Mouse (Mus musculus) C2C12 (cell line): Measurements from ENCODE around the gene Gdap1l1. TPM values are rescaled to one million over a fixed set of nuclear protein-coding genes. Genes with fewer than 3 reads are reported as not detected.

Experiments used
- H3K27me3 ChIP-seq: one replicate; pipeline ENCODE4 v1.6.1; 2011; ENCODE audit not compliant: control insufficient read depth, insufficient read depth, insufficient read length
- H3K36me3 ChIP-seq: one replicate; pipeline ENCODE4 v1.6.1; 2011; ENCODE audit not compliant: control insufficient read depth, insufficient read depth
- H3K4me3 ChIP-seq: one replicate; pipeline ENCODE4 v1.5.1; 2011; ENCODE audit warnings: mild to moderate bottlenecking, control low read depth; ENCODE audit not compliant: poor library complexity, insufficient read depth, severe bottlenecking
- H3K79me2 ChIP-seq: one replicate; pipeline ENCODE4 v1.6.1; 2011; ENCODE audit not compliant: control insufficient read depth, insufficient read depth
- H3K79me3 ChIP-seq: one replicate; pipeline ENCODE4 v1.6.1; 2011; ENCODE audit warnings: low read depth, control low read depth
- H3ac ChIP-seq: one replicate; pipeline ENCODE3; 2011; ENCODE audit warnings: low read depth; ENCODE audit not compliant: control insufficient read depth, insufficient read length
- CEBPB ChIP-seq: IDR thresholded peaks from one replicate; pipeline ENCODE4 v1.6.1; 2011; ENCODE audit warnings: low read depth, mild to moderate bottlenecking, control low read depth, moderate library complexity
- CTCF ChIP-seq: IDR thresholded peaks from one replicate; pipeline ENCODE4 v1.5.1; 2011; ENCODE audit not compliant: control insufficient read depth, insufficient read depth, insufficient read length
- FOSL1 ChIP-seq: IDR thresholded peaks from one replicate; pipeline ENCODE4 v1.8.0; 2011; ENCODE audit warnings: mild to moderate bottlenecking, low read length; ENCODE audit not compliant: poor library complexity, insufficient read depth, severe bottlenecking
- MAX ChIP-seq: IDR thresholded peaks from one replicate; pipeline ENCODE4 v1.6.1; 2011; ENCODE audit warnings: mild to moderate bottlenecking, control low read depth
- MYOD1 ChIP-seq: IDR thresholded peaks from one replicate; pipeline ENCODE4 v1.6.1; 2011; ENCODE audit warnings: low read depth; ENCODE audit not compliant: control insufficient read depth, insufficient read length
- MYOG ChIP-seq: IDR thresholded peaks from one replicate; pipeline ENCODE4 v1.6.1; 2011; ENCODE audit not compliant: control insufficient read depth, insufficient read length; ENCODE audit errors: extremely low read depth
- USF1 ChIP-seq: IDR thresholded peaks from one replicate; pipeline ENCODE4 v1.6.1; 2011; ENCODE audit warnings: low read depth, mild to moderate bottlenecking, control low read depth, moderate library complexity
- polyA plus RNA-seq: library from polyadenylated mRNA; unstranded; fragments of >200 nt; fragmentation: generic; extraction: Trizol; gene quantifications from one replicate; pipeline ENCODE4 v1.2.1, GENCODE M21; 2012; ENCODE audit warnings: missing spikeins

The Gdap1l1 gene
- polyA plus RNA-seq, 1 experiment, result 0.19 TPM

DNA sequence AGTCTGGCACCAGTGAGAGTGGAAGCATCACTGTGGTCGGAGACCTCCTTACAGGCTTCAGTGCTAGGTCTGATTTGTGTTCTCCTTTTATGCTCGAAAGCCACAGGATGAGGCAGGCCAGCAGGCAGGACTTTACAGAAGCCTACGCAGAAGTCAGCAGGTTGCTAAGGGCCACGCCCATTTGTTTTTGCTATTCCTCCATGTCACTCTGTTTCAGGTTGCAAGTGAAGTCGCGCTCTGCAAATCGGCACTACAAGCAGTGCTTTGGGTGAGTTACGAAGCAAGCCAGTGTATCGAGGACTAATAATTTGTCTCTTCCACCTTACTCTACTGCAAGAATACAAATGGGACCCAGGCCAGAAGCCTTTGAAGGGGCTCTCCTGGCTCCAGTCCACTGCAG, 7.0 kb upstream of the Gdap1l1 start:
- Histone ChIP-seq H3K79me3 (no peaks in the 10 kb centered on the region), H3K36me3 (no peaks in the 10 kb centered on the region), H3K79me2 (no peaks in the 10 kb centered on the region), H3K4me3 (no peak overlapping the region), H3K27me3 (peaks cover 9% of the 10 kb centered on the region), H3ac (no peak overlapping the region)
- TF ChIP-seq MAX, result no peak

DNA sequence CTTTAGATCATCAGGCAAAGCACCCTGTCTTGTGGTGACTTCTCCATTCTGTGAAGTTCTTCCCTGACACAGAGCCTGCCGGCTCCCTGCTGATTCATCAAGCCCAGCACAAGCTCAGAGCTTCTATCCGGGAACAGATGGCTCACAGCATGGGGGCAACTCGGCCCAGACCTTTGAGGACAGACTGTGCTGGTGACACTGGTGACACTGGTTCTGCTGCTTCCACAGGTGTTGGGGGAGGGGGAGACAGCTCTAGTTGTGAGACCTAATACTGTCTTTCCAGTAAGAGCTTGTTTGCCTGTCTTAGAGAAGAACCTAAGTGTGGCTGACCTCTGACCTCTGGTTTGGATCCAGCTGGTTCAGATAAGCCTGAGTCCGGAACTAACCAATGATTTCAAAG, 4.3 kb upstream of the Gdap1l1 start:
- no peak overlapping the region for H3ac ChIP-seq
- TF ChIP-seq USF1 (no peak), MYOG (no peak), MYOD1 (no peak), MAX (no peak), FOSL1 (no peak), CTCF (no peak), CEBPB (no peak)
- no peak overlapping the region for H3K4me3 ChIP-seq
- H3K36me3 ChIP-seq, result no peaks in the 10 kb centered on the region
- H3K79me2 ChIP-seq, result no peaks in the 10 kb centered on the region
- H3K79me3 ChIP-seq, result no peaks in the 10 kb centered on the region
- peaks cover 18% of the 10 kb centered on the region for H3K27me3 ChIP-seq

DNA sequence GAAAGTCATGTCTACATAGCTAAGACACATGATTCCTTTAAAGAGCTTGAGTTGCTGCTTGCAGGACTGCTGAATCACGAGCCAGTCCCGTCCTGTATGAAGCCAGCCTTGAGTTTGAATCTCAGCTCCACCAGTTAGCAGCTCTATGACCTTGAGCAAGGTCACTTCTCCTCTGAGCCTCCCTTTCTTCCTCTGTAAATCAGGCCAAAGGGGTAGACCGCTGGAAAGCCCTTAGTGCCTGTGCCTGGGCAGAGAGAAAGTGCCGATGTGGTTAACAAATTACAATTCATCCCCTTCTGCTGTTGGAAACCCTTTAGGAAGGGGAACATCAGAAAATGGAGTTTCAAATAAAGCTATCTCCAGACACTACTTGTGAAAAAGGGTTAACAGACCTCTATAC, 476 bp upstream of the Gdap1l1 start:
- Histone ChIP-seq H3K4me3 (no peak overlapping the region), H3K36me3 (no peaks in the 10 kb centered on the region), H3K79me2 (no peaks in the 10 kb centered on the region), H3K27me3 (peaks cover 15% of the 10 kb centered on the region), H3ac (no peak overlapping the region), H3K79me3 (no peaks in the 10 kb centered on the region)
- TF ChIP-seq MAX (no peak), CEBPB (no peak), MYOD1 (no peak), USF1 (no peak), MYOG (no peak), CTCF (no peak), FOSL1 (no peak)

DNA sequence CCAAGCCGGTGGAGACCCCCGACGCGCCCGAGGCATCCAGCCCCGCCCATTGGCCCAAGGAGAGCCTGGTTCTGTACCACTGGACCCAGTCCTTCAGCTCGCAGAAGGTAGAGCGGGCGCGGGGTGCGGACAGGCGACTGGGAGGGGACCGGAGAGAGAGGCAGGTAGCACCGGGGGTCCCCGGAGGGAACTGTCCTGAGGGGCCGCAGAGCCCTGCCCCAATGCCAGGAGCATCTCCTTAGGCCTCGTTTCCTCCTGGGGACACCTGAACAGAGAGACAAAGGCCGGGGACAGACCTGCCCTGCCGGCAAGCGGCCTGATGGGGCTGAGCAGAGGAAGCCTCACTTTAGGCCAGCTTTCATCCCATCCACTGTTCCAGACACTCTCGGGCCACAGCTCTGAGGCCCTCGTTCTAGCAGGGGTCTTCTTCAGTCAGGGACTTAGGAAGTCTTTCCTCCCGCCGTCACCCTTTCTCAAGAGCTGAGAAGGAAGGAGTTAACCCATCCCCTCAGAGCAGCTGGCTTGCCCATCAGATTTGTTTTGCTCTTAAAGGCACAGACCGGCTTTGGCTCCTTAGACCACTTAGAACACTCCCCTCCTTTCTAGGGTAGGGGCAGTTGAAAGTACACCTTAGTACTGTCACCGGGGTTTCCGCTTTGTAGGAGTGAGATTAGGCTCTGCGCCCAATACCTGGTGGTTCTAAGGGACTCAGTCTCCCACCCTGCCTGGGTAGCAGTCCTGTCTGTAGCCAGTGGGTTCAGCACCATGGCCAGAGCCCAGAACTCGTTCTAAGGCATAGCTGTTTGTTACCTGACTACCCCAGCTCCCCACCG, 559 bp downstream of the Gdap1l1 start:
- peaks cover 25% of the 10 kb centered on the region for H3K27me3 ChIP-seq
- TF ChIP-seq FOSL1 (no peak), CEBPB (no peak), CTCF (no peak), MYOG (no peak), USF1 (no peak), MAX (no peak), MYOD1 (no peak)
- no peaks in the 10 kb centered on the region for H3K79me3 ChIP-seq
- H3ac ChIP-seq, result no peak overlapping the region
- no peak overlapping the region for H3K4me3 ChIP-seq
- H3K79me2 ChIP-seq, result no peaks in the 10 kb centered on the region
- no peaks in the 10 kb centered on the region for H3K36me3 ChIP-seq

DNA sequence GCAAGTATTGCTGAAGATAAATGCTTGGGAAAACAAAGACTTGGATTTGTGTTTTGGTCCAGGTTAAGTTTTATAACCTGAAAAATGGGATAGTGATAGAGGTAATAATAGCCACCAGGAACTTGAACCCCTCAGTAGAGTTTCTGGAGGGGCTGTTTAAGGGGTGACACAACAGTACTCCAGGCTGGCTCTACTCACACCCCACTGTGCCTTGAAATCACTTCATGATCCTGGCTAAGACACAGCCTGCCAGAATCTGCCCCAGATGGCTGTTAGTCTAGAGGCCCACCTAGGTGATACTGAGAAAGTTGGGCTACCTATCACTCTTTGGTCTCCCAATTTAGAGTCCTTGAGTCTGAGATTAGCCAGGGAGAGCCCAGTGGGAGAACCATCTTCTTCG, 1.2 kb downstream of the Gdap1l1 start:
- H3K27me3 ChIP-seq, result peaks cover 27% of the 10 kb centered on the region
- H3ac ChIP-seq, result no peak overlapping the region
- H3K79me2 ChIP-seq, result no peaks in the 10 kb centered on the region
- no peaks in the 10 kb centered on the region for H3K36me3 ChIP-seq
- no peaks in the 10 kb centered on the region for H3K79me3 ChIP-seq
- no peak for TF ChIP-seq MAX
- TF ChIP-seq CTCF, result no peak
- no peak for TF ChIP-seq CEBPB
- no peak overlapping the region for H3K4me3 ChIP-seq

DNA sequence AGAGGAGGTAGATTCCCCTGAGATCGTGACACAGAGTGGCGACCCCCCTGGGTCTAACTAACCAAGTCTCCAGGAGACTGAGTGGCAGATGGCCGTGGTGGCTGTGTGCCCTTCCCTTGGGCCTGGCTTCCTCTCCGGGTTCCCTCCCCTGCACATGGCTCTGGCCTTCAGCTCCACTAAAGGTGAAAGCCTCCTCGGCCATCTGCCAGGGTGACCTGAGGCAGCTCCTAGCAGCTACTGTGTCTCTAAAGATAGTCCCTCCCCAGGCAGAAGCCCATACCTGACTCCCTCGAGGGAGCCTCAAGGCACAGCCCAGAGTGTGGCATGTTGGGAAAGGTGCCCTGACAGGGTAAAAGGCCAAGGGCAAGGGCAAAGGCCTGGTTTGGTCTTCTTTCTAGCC, 5.3 kb downstream of the Gdap1l1 start:
- H3K4me3 ChIP-seq, result no peak overlapping the region

More for the DNA sequence above, 5.3 kb downstream of the Gdap1l1 start:
- H3K36me3 ChIP-seq, result no peaks in the 10 kb centered on the region
- H3ac ChIP-seq, result no peak overlapping the region
- H3K79me3 ChIP-seq, result no peaks in the 10 kb centered on the region
- TF ChIP-seq USF1 (no peak), MYOG (no peak)
- no peaks in the 10 kb centered on the region for H3K79me2 ChIP-seq
- H3K27me3 ChIP-seq, result peaks cover 38% of the 10 kb centered on the region
